Mouse (Mus musculus): ENCODE measurements around the gene Rabif. TPM values are rescaled to one million over a fixed set of nuclear protein-coding genes. Genes with fewer than 3 reads are reported as not detected.
"Not testable (repeated sequence)": the region's sequence is repeated elsewhere in the genome, so short reads cannot be mapped to it uniquely, and the experiment has no call there.

Rabif gene
- 20.7 to 26.9 TPM (median 26.7 TPM) in 3 replicates for total RNA-seq (2017)

- ATAC-seq (replicated peaks; ENCODE audit: insufficient number of reproducible peaks, low FRiP score, low TSS enrichment, poor library complexity, severe bottlenecking), result peak; percentile 98
Observed at GRCm38 (mm10) chr1:134494428-134495215, at the start of gene Rabif. Gene Rabif, plus strand, starts transcription at chr1:134494648.

- no peak for ATAC-seq (replicated peaks; ENCODE audit: insufficient number of reproducible peaks, low FRiP score, low TSS enrichment, poor library complexity, severe bottlenecking)
Observed at GRCm38 (mm10) chr1:134445418-134445817, 49.0 kb upstream of the Rabif start.

- not testable (repeated sequence) for ATAC-seq (replicated peaks; ENCODE audit: insufficient number of reproducible peaks, low FRiP score, low TSS enrichment, poor library complexity, severe bottlenecking)
Observed at GRCm38 (mm10) chr1:134448537-134448936, 45.9 kb upstream of the Rabif start.

- ATAC-seq (replicated peaks; ENCODE audit: insufficient number of reproducible peaks, low FRiP score, low TSS enrichment, poor library complexity, severe bottlenecking), result no peak
Observed at GRCm38 (mm10) chr1:134450201-134450600, 44.2 kb upstream of the Rabif start.

GRCm38 (mm10) chr1:134450986-134451385, 43.5 kb upstream of the Rabif start:
- peak; percentile 71; the same call in 1 of the 2 replicates for ATAC-seq (replicated peaks; ENCODE audit: insufficient number of reproducible peaks, low FRiP score, low TSS enrichment, poor library complexity, severe bottlenecking)

- ATAC-seq (replicated peaks; ENCODE audit: insufficient number of reproducible peaks, low FRiP score, low TSS enrichment, poor library complexity, severe bottlenecking), result peak; percentile 96
Observed at GRCm38 (mm10) chr1:134454904-134455824, 39.3 kb upstream of the Rabif start, which contains the start of gene Klhl12. Gene Klhl12, plus strand, starts transcription at chr1:134455531.

GRCm38 (mm10) chr1:134456060-134456459, 38.4 kb upstream of the Rabif start:
- no peak for ATAC-seq (replicated peaks; ENCODE audit: insufficient number of reproducible peaks, low FRiP score, low TSS enrichment, poor library complexity, severe bottlenecking)

GRCm38 (mm10) chr1:134458139-134458727, 36.2 kb upstream of the Rabif start:
- ATAC-seq (replicated peaks; ENCODE audit: insufficient number of reproducible peaks, low FRiP score, low TSS enrichment, poor library complexity, severe bottlenecking), result peak; percentile 40; the same call in 1 of the 2 replicates

GRCm38 (mm10) chr1:134460294-134461284, 33.9 kb upstream of the Rabif start:
- ATAC-seq (replicated peaks; ENCODE audit: insufficient number of reproducible peaks, low FRiP score, low TSS enrichment, poor library complexity, severe bottlenecking), result no peak

GRCm38 (mm10) chr1:134484623-134485022, 9.8 kb upstream of the Rabif start:
- no peak for ATAC-seq (replicated peaks; ENCODE audit: insufficient number of reproducible peaks, low FRiP score, low TSS enrichment, poor library complexity, severe bottlenecking)

GRCm38 (mm10) chr1:134490903-134491801, 3.3 kb upstream of the Rabif start:
- ATAC-seq (replicated peaks; ENCODE audit: insufficient number of reproducible peaks, low FRiP score, low TSS enrichment, poor library complexity, severe bottlenecking), result no peak

- ATAC-seq (replicated peaks; ENCODE audit: insufficient number of reproducible peaks, low FRiP score, low TSS enrichment, poor library complexity, severe bottlenecking), result no peak
Observed at GRCm38 (mm10) chr1:134492276-134492675, 2.2 kb upstream of the Rabif start.

- ATAC-seq (replicated peaks; ENCODE audit: insufficient number of reproducible peaks, low FRiP score, low TSS enrichment, poor library complexity, severe bottlenecking), result no peak
Observed at GRCm38 (mm10) chr1:134493496-134493895, 952 bp upstream of the Rabif start.

- ATAC-seq (replicated peaks; ENCODE audit: insufficient number of reproducible peaks, low FRiP score, low TSS enrichment, poor library complexity, severe bottlenecking), result 0 out of 2 replicates have a peak, but pooled peaks have one; percentile 15
Observed at GRCm38 (mm10) chr1:134493956-134494355, 492 bp upstream of the Rabif start.

- no peak for ATAC-seq (replicated peaks; ENCODE audit: insufficient number of reproducible peaks, low FRiP score, low TSS enrichment, poor library complexity, severe bottlenecking)
Observed at GRCm38 (mm10) chr1:134495216-134495539, 730 bp downstream of the Rabif start.

- no peak for ATAC-seq (replicated peaks; ENCODE audit: insufficient number of reproducible peaks, low FRiP score, low TSS enrichment, poor library complexity, severe bottlenecking)
Observed at GRCm38 (mm10) chr1:134495991-134496390, 1.5 kb downstream of the Rabif start.

- no peak for ATAC-seq (replicated peaks; ENCODE audit: insufficient number of reproducible peaks, low FRiP score, low TSS enrichment, poor library complexity, severe bottlenecking)
Observed at GRCm38 (mm10) chr1:134500916-134501315, 6.5 kb downstream of the Rabif start.
